Mouse (Mus musculus) urinary bladder, adult 2 months (tissue): ENCODE data around the gene Gm42688. TPM values are rescaled to one million over a fixed set of nuclear protein-coding genes. Genes with fewer than 3 reads are reported as not detected.
A peak's percentile ranks its signal among the peaks of the same experiment; 100 is the strongest.

Source experiments
- DNase-seq: peaks from one replicate; pipeline ENCODE4 v3.0.0; 2022; ENCODE audit warnings: low spot score
- polyA plus RNA-seq: library from polyadenylated mRNA; depleted of rRNA; stranded (reverse); fragments of >200 nt; gene quantifications from 2 replicates; pipeline ENCODE4 v1.2.3, GENCODE M21; 2012

Gm42688 gene
- polyA plus RNA-seq, 1 experiment: 6.1 TPM

GRCm38 (mm10) chr6:83084477-83084876, 16.9 kb upstream of the Gm42688 start:
- no peak for DNase-seq

GRCm38 (mm10) chr6:83086121-83087035, 15.0 kb upstream of the Gm42688 start, which contains the start of gene Lbx2:
Gene Lbx2 (plus strand): TSS chr6:83086367.
- DNase-seq: no peak

GRCm38 (mm10) chr6:83087205-83087925, 14.1 kb upstream of the Gm42688 start:
- DNase-seq: no peak

GRCm38 (mm10) chr6:83087926-83088260, 13.5 kb upstream of the Gm42688 start:
- no peak for DNase-seq

GRCm38 (mm10) chr6:83092416-83093127, 8.8 kb upstream of the Gm42688 start:
- no peak for DNase-seq

- no peak for DNase-seq
Measured at GRCm38 (mm10) chr6:83095968-83096367, 5.4 kb upstream of the Gm42688 start.

- DNase-seq: no peak
Measured at GRCm38 (mm10) chr6:83098411-83098810, 3.0 kb upstream of the Gm42688 start.

- no peak for DNase-seq
Measured at GRCm38 (mm10) chr6:83101688-83102556, 505 bp downstream of the Gm42688 start.

GRCm38 (mm10) chr6:83103130-83103650, 1.8 kb downstream of the Gm42688 start:
- DNase-seq: no peak

- no peak for DNase-seq
Measured at GRCm38 (mm10) chr6:83104158-83104557, 2.7 kb downstream of the Gm42688 start.

- DNase-seq: no peak
Measured at GRCm38 (mm10) chr6:83107566-83108400, 6.4 kb downstream of the Gm42688 start.

- DNase-seq: peak; percentile 80
Measured at GRCm38 (mm10) chr6:83108762-83109668, 7.6 kb downstream of the Gm42688 start, which contains the start of gene Mrpl53. Gene Mrpl53 (plus strand): TSS chr6:83109040.

- DNase-seq: no peak
Measured at GRCm38 (mm10) chr6:83111510-83112136, 10.2 kb downstream of the Gm42688 start.

- DNase-seq: peak; percentile 95
Measured at GRCm38 (mm10) chr6:83115011-83115671, 13.7 kb downstream of the Gm42688 start, which contains the start of gene Mogs. Gene Mogs (plus strand): TSS chr6:83115496.

GRCm38 (mm10) chr6:83115682-83116372, 14.4 kb downstream of the Gm42688 start:
- no peak for DNase-seq

- no peak for DNase-seq
Measured at GRCm38 (mm10) chr6:83116373-83117164, 15.2 kb downstream of the Gm42688 start.

- DNase-seq: no peak
Measured at GRCm38 (mm10) chr6:83117165-83117438, 15.7 kb downstream of the Gm42688 start.
